Mouse (Mus musculus) thymus, postnatal 4 days (tissue): Measurements from ENCODE around the gene Astn2.
A peak's percentile ranks its signal among the peaks of the same experiment; 100 is the strongest.

Source experiments
- DNase-seq: peaks from one replicate; pipeline ENCODE4 v3.0.0; 2021

Gene Astn2

DNA sequence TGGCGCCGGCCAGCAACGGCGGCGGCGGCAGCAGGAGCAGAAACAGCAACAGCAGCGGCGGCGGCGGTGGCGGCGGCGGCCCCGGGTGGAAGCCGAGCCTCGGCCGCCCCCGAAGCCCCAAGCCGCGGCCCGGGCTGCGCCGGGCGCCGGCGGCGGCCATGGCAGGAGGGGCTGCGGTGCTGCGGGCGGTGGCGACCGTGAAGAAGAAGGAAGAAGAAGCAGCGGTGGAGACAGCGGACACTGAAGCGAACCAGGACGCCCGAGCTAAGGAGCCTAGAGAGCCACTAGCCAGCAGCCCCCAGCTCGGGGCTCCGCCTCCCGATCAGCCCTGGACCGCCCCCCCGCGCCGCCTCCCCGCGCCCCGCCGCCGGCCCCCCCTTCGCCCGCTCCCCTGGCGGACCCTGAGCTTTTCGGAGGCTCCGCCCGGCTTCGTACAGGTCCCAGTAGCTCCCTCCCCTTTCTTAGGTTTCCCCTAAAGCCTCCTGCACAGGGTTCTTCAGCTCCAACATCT lies at the start of gene Astn2:
Gene Astn2 (minus strand): TSS at position 411 of the 511 bp plus-strand sequence.
- DNase-seq: peak; percentile 17

DNA sequence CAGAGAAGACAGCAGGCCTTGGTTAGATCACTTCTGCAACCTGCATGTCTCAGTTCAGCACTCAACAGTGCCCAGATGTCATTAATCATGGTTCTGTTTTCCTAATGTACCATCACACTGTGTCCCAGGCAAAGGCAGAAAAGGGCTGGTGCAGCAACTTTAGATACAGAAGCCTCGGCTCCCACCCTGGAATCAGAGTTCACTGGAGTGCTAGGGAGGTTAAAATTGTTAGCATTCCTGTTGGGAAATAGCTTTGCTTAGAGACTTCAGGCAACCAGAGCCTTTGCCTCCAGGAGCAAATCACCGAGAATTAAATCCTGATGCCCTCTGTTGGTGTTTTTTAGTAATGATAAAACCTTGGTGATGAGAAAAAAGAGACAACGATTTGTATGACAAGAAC lies 45.7 kb upstream of the Astn2 start:
- no peak for DNase-seq

DNA sequence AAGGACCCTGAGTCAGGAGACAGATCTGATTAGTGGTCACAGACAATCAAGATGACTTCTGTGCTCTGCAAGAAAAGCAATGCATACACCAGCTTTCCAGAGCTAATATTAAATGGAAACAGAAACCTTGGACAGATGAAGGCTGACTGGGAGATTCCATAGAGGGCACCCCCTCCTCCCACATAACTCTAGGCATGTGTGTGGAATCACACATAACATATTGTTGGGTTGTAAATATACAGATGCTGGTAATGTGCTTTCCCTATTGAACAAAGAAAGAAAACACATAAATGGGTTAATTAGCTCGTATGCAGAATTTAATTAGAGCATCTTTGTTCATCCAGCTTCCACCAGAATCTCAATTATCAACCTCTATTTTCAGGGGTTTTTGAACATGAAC lies 26.8 kb upstream of the Astn2 start:
- DNase-seq: no peak

DNA sequence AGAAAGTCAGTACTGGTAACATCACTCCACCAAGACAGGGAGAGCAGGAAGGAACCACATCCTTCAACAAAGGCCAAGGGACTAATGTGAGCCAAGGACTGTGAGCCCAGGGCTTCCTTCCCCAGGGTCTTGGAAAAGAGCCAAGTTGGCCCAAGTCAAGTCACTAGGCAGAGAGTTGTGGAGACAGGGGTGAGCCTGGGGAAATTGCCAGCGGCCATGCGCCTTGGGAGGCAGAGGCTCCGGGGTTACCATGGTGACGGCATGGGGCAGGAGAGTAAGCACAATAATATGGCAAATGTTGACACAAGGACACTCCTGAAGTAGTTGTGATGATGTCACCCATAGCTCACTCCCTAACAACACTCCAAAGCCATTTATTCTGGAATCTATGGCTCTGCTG lies 21.4 kb upstream of the Astn2 start:
- DNase-seq: no peak

DNA sequence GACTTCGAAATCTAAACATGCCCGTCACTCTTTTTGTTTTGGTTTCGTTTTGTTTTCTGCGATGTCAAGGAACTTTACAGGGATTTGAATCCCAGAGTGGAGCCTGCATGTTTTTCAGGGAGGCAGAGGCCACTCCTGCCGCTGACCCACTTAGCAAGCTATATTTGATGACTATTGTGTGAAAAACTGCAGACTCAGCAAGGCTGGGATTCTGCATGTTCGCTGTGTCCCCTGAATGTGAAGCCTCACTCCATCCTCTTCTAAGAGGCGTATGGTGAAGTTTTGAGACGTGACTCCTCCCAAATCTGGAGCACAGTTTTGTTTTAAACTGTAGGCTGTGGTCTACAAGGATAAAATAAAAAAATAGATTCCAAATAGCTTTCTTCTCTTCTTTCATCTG lies 10.4 kb upstream of the Astn2 start:
- no peak for DNase-seq

DNA sequence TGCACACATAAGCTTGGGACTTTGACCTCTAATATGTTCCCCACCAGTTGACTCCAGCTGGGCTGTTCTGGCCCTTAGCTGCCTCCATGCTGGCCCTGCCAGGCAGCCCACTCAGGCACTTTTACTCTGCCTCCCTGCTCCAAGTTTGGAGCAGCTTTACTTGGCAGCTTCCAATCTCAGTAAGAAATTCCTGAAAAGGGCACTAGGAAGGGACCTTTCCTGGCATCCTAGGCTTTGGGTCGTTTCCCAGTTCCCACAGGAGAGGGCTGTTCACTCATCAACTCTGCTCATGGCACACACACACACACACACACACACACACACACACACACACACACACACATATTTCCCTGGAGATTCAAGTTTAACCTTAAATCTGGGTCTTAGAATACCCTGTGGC lies 675 bp upstream of the Astn2 start:
- no peak for DNase-seq

DNA sequence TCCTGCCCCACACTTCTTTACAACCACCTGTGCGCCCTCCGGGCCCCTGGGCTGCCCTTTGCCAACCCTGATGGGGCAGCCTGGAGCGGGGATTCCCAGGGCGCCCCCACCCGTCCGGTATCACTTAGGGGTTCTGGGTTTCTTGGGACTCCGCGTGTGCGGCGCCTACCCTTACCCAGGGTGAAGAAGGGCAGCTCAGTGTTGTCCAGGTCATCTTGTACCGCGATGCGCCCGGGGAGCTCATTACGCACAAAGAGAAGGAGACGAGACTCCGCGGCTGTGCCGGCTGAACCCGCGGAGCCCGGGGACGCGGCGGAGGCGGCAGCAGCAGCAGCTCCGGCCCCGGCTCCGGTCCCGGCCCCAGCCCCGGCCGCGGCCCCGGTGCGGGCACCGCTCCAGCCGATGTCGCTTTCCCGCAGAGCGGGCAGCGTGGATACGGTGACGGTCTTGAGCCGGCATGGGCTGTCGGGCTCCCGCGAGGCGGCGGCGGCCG lies 657 bp downstream of the Astn2 start:
- no peak for DNase-seq

DNA sequence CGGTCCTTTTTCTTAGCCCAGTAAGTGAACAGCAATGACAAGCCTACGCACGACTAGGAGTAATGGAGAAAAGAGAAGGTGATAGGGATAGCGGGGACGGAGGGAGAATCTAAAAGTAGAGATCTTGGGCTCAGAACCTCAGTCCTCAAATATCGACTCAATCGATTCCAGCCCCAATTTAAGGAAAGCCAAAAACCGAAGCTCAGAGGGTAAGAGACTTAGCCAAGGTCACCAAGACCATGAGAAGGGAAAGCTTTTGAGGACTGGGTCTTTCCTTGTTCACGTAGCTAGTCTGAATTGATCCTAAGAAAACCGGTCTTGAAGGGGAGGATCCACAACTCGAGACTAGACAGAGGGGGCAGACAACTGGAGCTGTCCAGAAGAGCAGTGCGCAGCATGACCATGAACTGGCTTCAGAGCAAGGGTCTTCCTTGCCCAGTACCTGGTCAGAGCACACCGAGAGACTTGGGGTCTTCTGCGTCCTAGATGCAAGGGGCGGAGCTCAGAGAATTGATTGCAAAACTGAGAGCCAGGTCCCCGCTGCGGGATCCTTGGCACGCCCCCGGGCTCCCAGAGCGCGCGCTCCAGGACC lies 1.2 kb downstream of the Astn2 start:
- DNase-seq: no peak

DNA sequence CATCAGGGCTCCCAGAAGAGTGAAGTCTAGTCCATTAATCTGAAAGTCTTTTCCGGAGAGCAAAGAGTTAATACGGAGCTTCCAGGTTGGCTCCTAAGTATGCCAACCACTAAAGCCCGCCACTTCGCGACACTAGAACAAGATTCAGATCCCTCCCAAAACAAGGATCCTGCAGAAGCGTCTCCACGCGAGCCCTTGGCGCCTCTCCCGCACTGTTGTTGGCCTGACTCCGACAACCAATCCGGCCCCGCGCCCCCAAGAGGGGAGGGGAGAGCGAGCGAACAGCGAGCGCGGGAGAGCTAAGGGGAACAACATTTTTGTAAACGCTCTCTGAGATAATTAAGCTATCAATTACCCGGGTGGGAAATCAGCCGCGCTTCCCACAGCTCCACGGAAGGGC lies 1.8 kb downstream of the Astn2 start:
- DNase-seq: no peak

DNA sequence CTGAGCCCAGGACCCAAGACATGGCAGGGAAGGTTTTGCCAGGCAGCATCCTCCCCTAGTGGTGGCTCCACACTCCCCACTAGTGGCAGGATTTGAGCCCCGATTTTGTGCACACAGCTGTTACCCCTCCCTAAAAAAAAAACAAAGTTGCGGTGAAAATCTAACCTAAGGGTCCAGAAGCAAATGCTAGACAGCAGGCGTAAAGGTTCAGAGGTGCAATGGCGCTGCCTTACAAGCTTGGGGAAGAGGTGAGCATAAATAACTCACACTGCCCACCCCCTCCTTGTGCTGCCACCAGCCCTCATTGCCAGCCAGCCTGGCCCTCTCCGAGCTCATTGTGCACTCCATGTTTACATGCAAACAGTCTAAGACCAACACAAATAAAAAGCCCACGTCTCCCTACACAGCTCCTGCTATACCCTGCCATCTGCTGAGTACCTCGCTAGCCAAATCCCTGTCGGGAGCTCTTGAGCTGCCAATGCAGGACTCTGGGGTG lies 3.2 kb downstream of the Astn2 start:
- DNase-seq: no peak

DNA sequence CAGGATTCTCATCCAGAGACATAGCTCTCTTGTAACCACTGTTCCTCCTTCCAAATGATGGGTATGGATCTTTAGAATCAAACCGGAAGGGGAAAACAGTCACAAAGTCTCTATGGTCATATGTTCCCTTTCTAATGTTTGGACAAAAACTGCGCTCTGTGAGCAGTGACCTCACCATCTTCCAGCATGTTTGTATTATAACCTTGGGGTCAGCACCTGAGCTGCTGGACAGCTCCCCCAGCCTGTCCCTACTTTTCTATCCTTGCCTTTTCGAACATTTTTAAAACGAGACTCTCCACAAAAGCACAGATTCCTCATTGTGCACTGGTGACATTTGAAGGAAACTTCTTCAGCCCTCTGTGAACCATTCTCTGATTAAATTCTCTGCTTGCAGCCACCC lies 5.3 kb downstream of the Astn2 start:
- no peak for DNase-seq

DNA sequence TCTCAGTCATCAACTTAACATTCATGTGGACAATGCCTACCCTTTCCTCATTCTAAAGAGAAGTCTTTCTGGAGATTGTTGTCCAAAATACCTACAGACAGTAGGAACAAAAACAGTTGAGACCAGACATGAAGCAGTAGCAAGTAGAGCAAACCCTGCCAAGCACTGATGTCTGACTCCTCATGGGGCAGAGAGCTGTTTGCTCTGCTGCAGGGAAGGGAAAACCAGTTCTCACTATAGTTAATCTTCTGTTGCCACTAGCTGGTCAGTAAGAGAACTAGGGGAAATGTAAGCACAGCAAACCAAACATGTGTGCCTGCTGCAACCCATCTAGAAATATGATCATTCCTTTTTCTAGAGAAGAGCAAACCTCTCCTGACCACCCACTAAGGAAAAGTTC lies 7.2 kb downstream of the Astn2 start:
- DNase-seq: no peak

DNA sequence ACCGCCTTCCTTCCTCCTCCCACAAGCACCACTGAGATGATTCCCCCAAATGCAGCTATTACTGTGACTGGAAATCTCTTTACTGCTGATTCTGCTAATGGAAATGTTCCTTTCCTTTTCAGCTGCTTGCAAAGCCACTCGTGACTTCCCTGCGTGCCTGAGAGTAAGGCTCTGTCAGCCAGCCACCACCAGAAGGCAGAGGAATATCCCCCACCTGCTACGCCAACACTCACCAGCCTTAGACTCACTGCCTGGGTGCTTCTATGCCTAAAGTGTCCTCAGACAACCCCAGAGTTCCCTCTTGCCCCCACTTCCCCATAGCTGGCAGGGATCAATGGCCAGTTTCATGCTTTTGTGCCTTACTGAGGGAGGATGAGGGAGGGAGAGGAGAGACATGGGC lies 11.1 kb downstream of the Astn2 start:
- DNase-seq: no peak

DNA sequence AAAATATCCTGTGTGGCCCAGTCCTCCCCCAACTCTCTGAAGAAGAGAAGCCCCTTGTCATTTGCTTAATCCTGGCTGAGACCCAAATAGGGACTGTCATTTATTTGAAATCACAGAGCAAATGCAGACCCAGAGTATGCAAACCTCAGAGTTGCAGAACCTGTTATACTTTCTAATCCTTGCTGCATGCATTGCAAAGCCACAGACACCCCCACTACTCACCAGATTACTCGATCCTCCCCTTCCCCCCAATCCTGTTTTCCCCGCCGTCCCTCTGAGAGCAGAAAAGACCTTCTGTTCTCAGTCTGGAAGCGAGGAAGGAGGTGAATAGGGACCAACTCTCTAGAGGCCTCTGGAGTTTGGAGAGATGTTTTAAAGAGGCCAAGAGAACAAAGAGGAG lies 13.9 kb downstream of the Astn2 start:
- no peak for DNase-seq

DNA sequence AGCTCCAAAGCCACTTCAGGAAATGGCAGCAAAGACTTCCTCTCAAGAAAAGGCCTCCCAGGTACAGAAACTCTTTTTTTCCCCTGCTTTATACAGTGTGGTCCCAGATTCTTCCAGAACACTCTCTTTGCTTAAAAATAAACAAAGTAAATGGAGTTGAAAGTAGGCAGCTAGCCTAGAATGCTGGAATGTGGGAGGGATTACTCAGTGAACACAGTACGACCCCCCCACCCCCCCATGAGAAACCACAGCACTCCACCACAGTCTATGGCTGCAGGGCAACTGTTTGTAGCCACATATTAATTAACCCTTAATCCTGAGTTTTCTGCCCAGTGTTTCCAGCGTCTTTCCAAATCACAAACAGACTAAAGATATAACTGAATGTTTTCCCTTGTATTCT lies 25.8 kb downstream of the Astn2 start:
- DNase-seq: no peak

DNA sequence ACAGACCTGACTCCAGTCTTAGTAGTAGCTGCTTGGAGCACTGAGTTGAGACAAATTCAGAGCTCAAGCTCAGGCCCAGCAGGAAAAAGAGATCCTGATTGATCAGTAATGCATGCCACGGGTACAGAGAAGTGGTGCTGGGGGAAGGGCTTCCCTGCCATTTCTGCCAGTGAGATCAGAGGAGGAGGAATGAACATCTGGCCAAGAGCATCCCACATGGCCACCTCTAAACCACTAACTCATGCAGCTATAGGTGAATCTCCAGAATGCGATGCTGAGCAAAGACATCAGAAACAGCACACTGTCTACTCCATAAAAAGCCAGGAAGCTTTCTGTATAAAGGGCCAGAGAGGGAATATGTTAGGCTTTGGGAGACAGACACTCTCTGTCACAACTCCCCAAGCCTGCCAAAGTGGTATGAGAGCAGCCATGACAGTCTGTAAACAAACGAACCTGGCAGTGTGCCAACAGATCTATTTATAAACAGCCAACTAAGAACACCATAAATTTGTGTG lies 33.8 kb downstream of the Astn2 start:
- DNase-seq: no peak

DNA sequence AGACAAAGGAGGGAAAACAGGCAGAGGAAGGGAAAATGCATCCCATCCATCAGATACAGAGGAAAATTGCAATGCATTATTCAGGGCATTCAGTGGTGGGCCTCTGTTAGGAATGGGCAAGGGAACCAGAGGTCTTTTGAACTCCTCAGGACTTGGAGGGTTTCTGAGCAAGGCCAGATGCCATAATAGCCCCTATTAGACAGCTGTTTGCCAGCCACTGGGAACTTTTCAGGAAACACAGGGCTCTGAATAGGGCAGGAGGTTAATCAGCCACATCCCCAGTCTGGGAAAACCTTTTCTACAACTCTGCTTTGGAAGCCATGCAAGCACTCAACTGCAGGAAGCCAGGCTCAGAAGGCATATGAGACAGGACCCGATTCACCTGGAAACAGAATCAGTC lies 38.9 kb downstream of the Astn2 start:
- DNase-seq: no peak

DNA sequence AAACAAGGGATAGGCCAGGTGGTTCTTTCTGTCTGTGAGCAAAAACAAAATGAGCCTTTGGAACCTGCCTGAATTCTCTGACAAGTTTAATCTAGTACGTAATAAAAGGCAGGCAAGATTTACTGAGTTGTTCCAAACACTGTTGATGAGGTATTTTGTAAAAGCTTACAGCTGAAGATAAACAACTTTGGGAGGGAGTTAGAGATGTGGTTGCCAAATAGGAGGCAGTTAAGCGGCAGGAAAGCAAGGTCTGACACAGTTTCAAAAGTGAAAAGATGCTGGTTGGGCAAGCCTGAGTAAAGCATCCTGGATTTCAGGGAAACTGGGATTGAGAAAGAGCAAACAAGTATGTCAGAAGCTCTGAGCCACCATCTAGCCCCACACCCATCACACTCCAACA lies 59.8 kb downstream of the Astn2 start:
- DNase-seq: no peak

DNA sequence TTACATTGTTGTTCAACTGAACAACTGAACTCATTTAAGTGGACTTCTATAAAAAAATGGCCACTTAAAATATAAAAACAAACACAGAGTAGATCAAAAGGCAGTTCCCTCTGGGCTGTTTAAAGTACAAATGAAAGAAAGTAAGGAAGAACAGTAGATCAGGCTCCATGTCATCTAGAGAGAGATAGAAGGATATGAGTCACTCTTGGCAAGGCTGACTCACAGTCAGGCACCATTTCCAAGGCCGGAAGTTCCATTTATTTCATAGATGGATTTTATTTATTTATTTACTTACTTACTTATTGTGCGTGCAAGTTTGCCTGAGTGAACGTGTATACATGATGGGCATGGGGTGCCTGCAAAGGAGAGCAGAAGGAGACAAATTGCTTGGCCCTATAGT lies 67.0 kb downstream of the Astn2 start:
- DNase-seq: no peak

DNA sequence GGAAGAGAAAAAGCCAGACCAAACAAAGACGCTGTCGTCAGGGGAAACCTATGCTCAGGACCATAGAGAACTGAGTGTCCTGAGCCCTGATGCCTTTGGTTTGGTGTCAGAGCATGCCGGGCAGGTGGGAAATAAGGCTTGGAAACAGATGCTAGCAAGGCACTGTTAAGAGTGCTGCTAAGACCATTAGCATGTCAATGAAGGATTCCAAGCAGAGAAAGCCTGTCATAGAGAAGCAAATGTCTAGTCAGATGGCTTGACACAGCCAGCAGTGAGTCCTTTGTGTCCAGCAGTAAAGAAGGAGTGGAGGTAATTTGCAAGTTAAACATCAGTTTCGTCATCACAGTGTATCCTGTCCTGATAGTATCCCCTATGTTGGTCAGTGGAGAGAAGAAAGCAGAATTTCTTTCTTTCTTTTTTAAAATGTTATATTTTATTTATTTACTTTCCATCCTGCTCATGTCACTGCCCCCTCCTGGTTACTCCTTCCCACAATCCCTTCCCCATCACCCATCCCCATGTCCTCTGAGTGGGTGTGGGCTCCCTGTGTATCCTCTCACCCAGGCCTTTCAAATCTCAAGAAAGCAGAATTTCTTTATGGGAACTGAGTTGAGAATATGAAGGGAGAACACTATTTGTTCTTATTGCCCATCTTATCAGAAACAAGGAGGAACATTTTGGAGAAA lies 73.7 kb downstream of the Astn2 start:
- DNase-seq: no peak

DNA sequence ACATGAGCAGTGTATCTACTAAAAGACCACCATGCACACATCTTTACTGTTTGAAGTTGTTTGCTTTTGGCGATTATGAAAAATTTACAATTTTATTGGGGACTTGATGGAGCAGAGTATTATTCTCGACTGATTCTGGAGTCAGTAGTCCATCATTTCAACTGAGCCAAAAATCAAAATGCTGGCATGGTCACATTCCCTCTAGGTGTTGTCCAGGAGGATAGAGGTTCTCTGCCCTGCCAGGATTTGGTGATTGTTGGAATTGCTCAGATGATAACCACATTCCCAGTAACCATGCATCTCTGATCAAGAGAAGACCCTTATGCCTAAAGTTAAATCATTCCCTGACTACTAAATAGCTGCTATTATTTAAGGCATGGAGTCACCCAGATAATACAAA lies 83.4 kb downstream of the Astn2 start:
- DNase-seq: no peak

DNA sequence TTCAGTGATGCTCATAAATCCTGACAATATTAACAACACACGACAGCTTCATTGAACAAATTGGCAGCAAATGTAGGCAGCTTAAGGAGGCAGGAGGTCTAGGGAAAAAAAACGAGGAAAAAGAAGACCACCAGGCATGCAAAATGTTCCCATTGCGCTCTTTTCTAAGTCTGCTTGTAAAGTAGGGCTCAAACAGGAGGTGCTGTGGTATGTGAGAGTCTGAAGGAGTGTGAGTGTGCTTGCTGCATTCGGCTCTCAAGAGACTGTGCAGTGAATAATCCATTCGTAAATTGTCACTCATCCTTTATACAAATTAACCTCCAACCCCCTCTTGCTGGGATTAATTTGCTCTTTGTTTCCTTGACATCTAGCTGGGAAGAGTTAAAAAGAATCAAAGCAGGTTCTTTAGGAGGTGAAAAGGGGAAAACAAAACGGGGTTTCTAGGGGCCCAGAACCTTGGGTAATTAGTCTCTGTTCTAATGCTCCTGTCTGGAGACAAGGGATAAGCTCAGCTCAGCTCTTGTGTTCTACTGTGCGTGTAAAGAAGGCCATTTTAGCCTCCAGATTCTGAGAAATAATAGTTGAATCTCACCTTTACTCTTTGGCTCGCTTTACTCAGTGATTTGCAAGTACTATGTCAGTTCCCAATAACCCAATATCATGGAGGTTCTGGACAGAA lies 89.5 kb downstream of the Astn2 start:
- DNase-seq: no peak

DNA sequence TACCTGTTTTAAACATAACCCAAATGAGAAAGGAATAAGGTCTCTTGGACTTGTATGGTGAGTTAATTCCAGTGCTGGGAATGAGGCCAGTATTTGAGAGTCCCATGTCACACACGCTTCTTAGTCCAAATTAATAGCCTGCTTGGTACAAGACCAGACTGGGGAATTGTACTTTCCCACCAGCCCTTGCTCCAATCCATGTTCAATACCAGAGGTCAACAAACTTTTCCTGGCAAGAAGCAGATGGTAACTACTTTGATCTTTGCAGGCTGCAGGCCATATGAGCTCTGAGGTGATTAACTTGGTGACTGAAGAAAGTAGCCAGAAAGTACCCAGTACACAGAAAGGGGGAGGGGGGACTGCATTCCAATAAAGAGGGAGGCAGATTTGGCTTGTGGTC lies 91.7 kb downstream of the Astn2 start:
- no peak for DNase-seq
